Mouse (Mus musculus) midbrain, postnatal 0 days (tissue): ENCODE data around the gene Stk24. TPM values are rescaled to one million over a fixed set of nuclear protein-coding genes. Genes with fewer than 3 reads are reported as not detected.

Experiments used
- ATAC-seq: fragments of 200-750 bp; cut with Nextera tagmentation; 2 replicates; pipeline ENCODE4 v1.8.0; 2017; ENCODE audit warnings: moderate number of reproducible peaks, mild to moderate bottlenecking, moderate TSS enrichment, moderate library complexity; ENCODE audit not compliant: low FRiP score
- DNase-seq: peaks from one replicate; pipeline ENCODE4 v3.0.0-alpha.2; 2015; ENCODE audit warnings: low spot score
- H3K27ac ChIP-seq: fragments of 300-500 bp; sonication (generic); 2 replicates; pipeline ENCODE4 v1.5.1; 2014; ENCODE audit warnings: low read depth, mild to moderate bottlenecking, low read length, mixed read lengths
- H3K27me3 ChIP-seq: fragments of 300-500 bp; sonication (generic); 2 replicates; pipeline ENCODE4 v1.6.1; 2014; ENCODE audit warnings: low read length, control low read depth, mixed read lengths; ENCODE audit not compliant: insufficient read depth
- H3K36me3 ChIP-seq: fragments of 300-500 bp; sonication (generic); 2 replicates; pipeline ENCODE4 v1.6.1; 2014; ENCODE audit warnings: low read length, control low read depth, mixed read lengths; ENCODE audit not compliant: insufficient read depth
- H3K4me1 ChIP-seq: fragments of 300-500 bp; sonication (generic); 2 replicates; pipeline ENCODE4 v1.6.1; 2014; ENCODE audit warnings: mild to moderate bottlenecking, control low read depth, antibody characterized with exemption, low read length, mixed read lengths; ENCODE audit not compliant: insufficient read depth
- H3K4me2 ChIP-seq: fragments of 300-500 bp; sonication (generic); 2 replicates; pipeline ENCODE4 v1.6.1; 2014; ENCODE audit warnings: low read depth, mild to moderate bottlenecking, low read length, mixed read lengths; ENCODE audit not compliant: poor library complexity, severe bottlenecking
- H3K4me3 ChIP-seq: fragments of 300-500 bp; sonication (generic); 2 replicates; pipeline ENCODE4 v1.5.1; 2014; ENCODE audit warnings: low read depth, mild to moderate bottlenecking, low read length, moderate library complexity
- H3K9ac ChIP-seq: fragments of 300-500 bp; sonication (generic); replicated peaks from 2 replicates; pipeline ENCODE4 v1.6.1; 2014; ENCODE audit warnings: mild to moderate bottlenecking, low read length, moderate library complexity, mixed read lengths; ENCODE audit not compliant: poor library complexity, severe bottlenecking
- H3K9me3 ChIP-seq: fragments of 300-500 bp; sonication (generic); 2 replicates; pipeline ENCODE4 v1.6.1; 2016; ENCODE audit warnings: low read length, control low read depth
- CTCF ChIP-seq: IDR thresholded peaks from 2 replicates; pipeline ENCODE4 v1.5.1; 2016; ENCODE audit warnings: antibody characterized with exemption, mild to moderate bottlenecking
- WGBS: fragments of 180-500 bp; shearing (Covaris S2); extraction: QIAGEN DNeasy Blood & Tissue Kit; methylation state at CpG from one replicate; pipeline ENCODE4 v1.1.7; 2014; 5-methylcytosine and 5-hydroxymethylcytosine counted together
- polyA plus RNA-seq: library from polyadenylated mRNA; unstranded; fragments of >200 nt; fragmentation: Nextera tagmentation; extraction: Ambion mirVana; gene quantifications from 2 replicates; pipeline ENCODE4 v1.2.1, GENCODE M21; 2015
- total RNA-seq: library from RNA; depleted of rRNA; stranded (reverse); fragments of >200 nt; gene quantifications from 2 replicates; pipeline ENCODE4 v1.2.3, GENCODE M21; 2014

The Stk24 gene
- total and polyA plus RNA-seq, 2 experiments from 2014 or later: 12.8 to 19.5 TPM

DNA sequence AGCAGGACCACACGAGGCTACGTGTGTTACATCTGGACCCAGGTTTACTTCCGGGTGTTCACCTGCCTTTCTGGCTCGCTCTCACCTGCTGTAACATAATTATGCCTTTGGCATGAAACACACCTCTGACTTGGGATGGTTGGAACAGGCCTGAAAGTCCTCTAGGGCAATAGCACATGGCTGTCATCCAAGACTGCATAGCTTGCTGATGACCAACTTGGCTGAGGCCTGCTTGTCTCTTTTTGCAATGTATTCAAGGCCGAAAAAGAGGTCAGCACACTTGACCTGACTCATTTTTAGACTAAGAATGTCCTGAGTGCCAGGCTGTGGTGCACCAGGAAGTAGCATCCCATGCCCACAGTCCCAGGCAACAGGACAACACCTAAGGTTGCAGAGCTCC lies 12.1 kb upstream of the Stk24 start:
- Histone ChIP-seq H3K4me2 (no peak overlapping the region), H3K36me3 (no peaks in the 10 kb centered on the region), H3K4me3 (no peak overlapping the region), H3K27me3 (no peaks in the 10 kb centered on the region), H3K9me3 (no peaks in the 10 kb centered on the region), H3K27ac (no peak overlapping the region), H3K9ac (no peak overlapping the region), H3K4me1 (no peaks in the 10 kb centered on the region)
- ATAC-seq (no peak), DNase-seq (peak; percentile 17)
- TF ChIP-seq CTCF: no peak
- WGBS: 88% methylated on average over 5 of the region's 5 CpGs

DNA sequence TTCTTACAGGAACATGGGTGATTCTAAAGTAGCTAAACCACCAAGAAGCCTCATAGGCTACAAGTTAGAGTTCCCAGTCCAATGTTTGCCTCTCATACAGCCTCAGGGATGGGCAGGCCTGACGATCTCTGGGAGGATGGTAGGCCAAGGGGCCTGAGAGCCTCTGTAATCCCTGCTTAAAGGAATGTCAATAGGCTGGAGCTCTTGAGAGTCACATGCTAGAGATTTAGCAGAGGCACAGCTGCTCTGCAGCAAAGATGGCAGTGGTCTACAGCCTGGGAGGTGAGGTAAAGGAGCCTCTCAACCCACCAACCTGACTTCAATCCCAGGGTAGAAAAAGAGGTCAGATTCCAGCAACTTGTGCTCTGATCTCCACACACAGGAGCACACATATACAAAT lies 7.9 kb upstream of the Stk24 start:
- 16% methylated on average over 1 of the region's 1 CpGs for WGBS
- no peaks in the 10 kb centered on the region for H3K27me3 ChIP-seq
- no peaks in the 10 kb centered on the region for H3K36me3 ChIP-seq
- no peak for TF ChIP-seq CTCF
- no peak overlapping the region for H3K4me2 ChIP-seq
- H3K27ac ChIP-seq: no peak overlapping the region
- ATAC-seq (no peak), DNase-seq (no peak)
- no peaks in the 10 kb centered on the region for H3K9me3 ChIP-seq
- H3K4me3 ChIP-seq: no peak overlapping the region
- H3K4me1 ChIP-seq: no peaks in the 10 kb centered on the region
- H3K9ac ChIP-seq: no peak overlapping the region

DNA sequence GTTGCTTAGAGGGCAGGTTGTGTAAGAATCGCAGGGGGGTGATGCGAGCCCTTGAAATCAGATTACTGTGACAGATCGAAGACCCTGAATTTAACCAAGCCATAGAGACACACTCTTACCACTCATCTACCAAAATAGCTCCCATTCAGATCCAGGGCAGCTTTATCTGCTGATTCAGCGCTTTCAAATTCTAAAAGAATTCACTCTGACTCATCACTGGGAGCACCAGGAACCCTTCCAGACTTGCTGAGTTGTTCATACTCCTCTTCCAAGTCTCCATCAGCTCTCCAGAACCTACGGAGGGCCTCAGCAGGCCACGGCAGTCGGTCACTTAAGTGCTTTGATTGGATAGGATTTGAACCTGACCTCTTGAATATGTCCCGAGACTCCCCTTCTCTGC lies 5.6 kb upstream of the Stk24 start:
- Histone ChIP-seq H3K4me3 (no peak overlapping the region), H3K27me3 (no peaks in the 10 kb centered on the region), H3K4me2 (no peak overlapping the region), H3K9me3 (no peaks in the 10 kb centered on the region), H3K9ac (no peak overlapping the region), H3K4me1 (no peaks in the 10 kb centered on the region), H3K36me3 (no peaks in the 10 kb centered on the region), H3K27ac (no peak overlapping the region)
- 93% methylated on average over 8 of the region's 8 CpGs for WGBS
- TF ChIP-seq CTCF: no peak
- DNase-seq: no peak
- no peak for ATAC-seq

DNA sequence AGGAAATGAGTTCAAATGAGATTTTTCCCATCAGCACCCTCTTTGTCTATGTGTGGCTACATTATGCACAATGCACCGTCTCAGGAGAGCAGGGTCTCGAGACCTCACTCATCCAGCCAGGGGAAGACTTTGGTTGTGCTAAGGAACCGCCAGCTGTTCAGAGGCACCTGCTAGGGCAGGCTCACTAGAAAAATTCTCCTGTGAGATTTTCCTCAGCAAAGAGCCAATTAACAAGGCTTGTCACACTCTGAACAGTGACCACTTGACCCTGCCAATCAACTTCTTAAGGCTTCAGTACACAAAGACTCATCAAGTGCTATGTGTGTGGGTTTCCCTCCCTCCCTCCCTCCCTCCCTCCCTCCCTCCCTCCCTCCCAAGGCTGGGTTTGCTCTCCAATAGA lies 4.0 kb upstream of the Stk24 start:
- DNase-seq (no peak), ATAC-seq (no peak)
- 47% methylated on average over 3 of the region's 3 CpGs for WGBS
- Histone ChIP-seq H3K36me3 (no peaks in the 10 kb centered on the region), H3K4me3 (no peak overlapping the region), H3K9ac (no peak overlapping the region), H3K4me1 (no peaks in the 10 kb centered on the region), H3K27ac (no peak overlapping the region), H3K27me3 (no peaks in the 10 kb centered on the region), H3K4me2 (no peak overlapping the region), H3K9me3 (no peaks in the 10 kb centered on the region)
- no peak for TF ChIP-seq CTCF

DNA sequence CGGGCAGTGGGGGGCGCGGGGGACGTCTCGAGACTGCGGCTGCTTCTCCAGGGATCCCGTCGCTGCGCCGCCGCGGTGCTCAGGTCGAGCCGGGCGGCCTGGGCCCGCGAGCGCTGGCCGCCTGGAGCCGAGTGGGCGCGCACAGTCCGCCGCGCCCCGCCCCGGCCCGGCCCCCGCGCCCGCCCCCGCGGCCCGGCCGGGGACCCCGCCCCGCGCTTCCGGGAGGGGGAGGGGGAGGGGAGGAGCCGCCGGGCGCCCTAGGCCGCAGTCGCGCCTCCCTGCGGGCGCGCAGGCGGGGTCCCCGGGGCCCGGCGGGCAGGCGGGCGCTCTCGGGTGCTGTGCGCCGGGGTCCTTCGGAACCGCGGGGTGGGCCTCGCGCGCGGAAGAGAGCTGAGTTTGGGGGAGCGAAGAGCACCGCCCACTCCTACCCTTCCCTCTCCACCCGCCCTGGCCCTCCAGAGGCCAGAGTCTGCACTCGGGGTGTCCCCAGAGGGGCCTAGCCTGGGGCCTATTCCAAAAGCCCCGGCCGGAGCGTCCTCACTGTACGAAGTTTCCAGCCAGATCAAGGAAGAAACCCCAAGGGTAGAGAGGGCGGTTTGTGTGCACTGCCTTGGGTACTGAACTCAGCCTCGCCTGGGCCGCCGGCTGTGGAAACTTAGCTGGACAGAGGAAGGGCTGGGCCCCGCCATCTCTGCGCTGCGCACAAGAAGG lies 540 bp downstream of the Stk24 start:
- peak overlapping the region; percentile 77 for H3K27ac ChIP-seq
- DNase-seq: peak; percentile 68
- no peaks in the 10 kb centered on the region for H3K36me3 ChIP-seq
- H3K9me3 ChIP-seq: no peaks in the 10 kb centered on the region
- no peak for TF ChIP-seq CTCF
- H3K4me1 ChIP-seq: no peaks in the 10 kb centered on the region
- peak overlapping the region; percentile 90 for H3K9ac ChIP-seq
- WGBS: 2% methylated on average over 37 of the region's 79 CpGs
- H3K4me2 ChIP-seq: peak overlapping the region; percentile 98
- H3K27me3 ChIP-seq: no peaks in the 10 kb centered on the region
- H3K4me3 ChIP-seq: peak overlapping the region; percentile 94
- peak; percentile 89 for ATAC-seq

DNA sequence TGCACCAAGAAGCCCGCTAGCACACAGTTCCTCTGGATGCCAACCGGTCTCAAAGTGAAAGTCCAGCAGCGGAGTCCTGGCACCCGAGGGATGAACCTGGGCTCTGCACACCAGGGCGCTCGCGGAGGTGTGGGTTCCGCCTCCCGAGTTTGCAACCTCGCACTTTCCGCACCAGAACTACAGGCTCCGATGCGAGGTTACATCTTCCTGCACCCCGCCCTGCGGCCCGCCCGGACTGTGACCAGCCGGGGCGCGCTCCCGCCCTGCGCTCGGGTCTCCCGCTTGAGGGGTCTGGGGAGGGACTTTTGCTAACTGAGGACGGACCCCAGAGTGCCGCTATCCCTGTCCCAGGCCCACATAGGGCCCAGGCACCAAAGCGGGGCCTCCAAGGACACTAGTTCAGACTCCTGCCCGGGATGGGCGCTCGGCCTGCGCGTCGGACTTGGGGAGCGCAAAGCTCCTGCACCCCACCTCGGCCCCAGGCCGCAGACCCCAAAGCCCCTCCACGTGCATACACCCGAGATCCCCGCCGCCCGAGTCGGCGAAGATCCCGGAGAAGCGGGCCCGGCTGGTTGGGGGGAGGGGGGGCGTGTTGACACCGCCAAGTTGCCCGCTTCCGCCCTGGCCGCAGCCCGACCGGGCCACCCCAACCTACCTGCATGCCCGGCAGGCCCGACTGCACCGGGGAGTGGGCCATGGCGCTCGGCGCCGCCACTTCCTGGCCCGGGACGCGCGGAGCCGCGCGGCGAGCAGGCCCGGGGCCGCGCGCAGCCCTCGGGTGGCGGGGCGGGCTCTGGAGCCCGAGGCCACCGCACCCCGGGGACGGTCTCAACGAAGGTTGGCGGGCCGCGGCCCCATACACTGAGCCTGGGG lies 1.3 kb downstream of the Stk24 start:
- peak overlapping the region; percentile 98 for H3K4me2 ChIP-seq
- under 1% methylated on average over 83 of the region's 83 CpGs for WGBS
- no peak for TF ChIP-seq CTCF
- peak overlapping the region; percentile 90 for H3K9ac ChIP-seq
- no peak for DNase-seq
- no peaks in the 10 kb centered on the region for H3K27me3 ChIP-seq
- no peaks in the 10 kb centered on the region for H3K9me3 ChIP-seq
- H3K36me3 ChIP-seq: no peaks in the 10 kb centered on the region
- peak overlapping the region; percentile 94 for H3K4me3 ChIP-seq
- no peaks in the 10 kb centered on the region for H3K4me1 ChIP-seq
- peak overlapping the region; percentile 77 for H3K27ac ChIP-seq
- peak; percentile 74 for ATAC-seq
